ENCODE assay signal across 22 mouse cellular contexts in genomic region chr14:108022551-108022950, GRCm38 (mm10).
"Had no signal": no experiment of that assay in that cellular context is flagged by ENCODE, and none has a peak within 500 bp of the region (broad histone marks: within the 10 kb centered on the region; RNA-seq: fewer than 3 reads in every experiment).

No protein-coding gene starts in this region.

- H3K36me3 ChIP-seq: embryonic facial prominence, embryonic 10.5 days; embryonic facial prominence, embryonic 12.5 days; embryonic facial prominence, embryonic 13.5 days; embryonic facial prominence, embryonic 15.5 days; forebrain, embryonic 10.5 days; forebrain, embryonic 12.5 days; forebrain, embryonic 15.5 days had no signal

- H3K9me3 ChIP-seq: embryonic facial prominence, embryonic 10.5 days; embryonic facial prominence, embryonic 12.5 days; embryonic facial prominence, embryonic 13.5 days; embryonic facial prominence, embryonic 15.5 days; forebrain, embryonic 10.5 days; forebrain, embryonic 12.5 days; forebrain, embryonic 13.5 days; forebrain, embryonic 15.5 days had no signal

- DNase-seq: cerebellum, adult 8-10 months; cerebellum, adult 9-11 months; cerebellum, postnatal 25 days; cerebellum, postnatal 36 days; embryo, embryonic 11 days; gastrocnemius, adult 2 months; gastrocnemius, postnatal 10 days; gastrocnemius, postnatal 14 days; gastrocnemius, postnatal 25 days; gastrocnemius, postnatal 36 days; heart, adult 11 months; heart, adult 18-20 months; heart, adult 2 months had no signal

- H3K4me1 ChIP-seq: embryonic facial prominence, embryonic 10.5 days; embryonic facial prominence, embryonic 12.5 days; embryonic facial prominence, embryonic 13.5 days; embryonic facial prominence, embryonic 15.5 days; forebrain, embryonic 10.5 days; forebrain, embryonic 12.5 days; forebrain, embryonic 13.5 days had no signal

- H3K4me3 ChIP-seq: embryonic facial prominence, embryonic 10.5 days; embryonic facial prominence, embryonic 12.5 days; embryonic facial prominence, embryonic 13.5 days; embryonic facial prominence, embryonic 15.5 days; erythroblast, embryonic 14.5 days; forebrain, embryonic 10.5 days; forebrain, embryonic 12.5 days; forebrain, embryonic 13.5 days; forebrain, embryonic 15.5 days; gastrocnemius, adult 2 months; heart, adult 2 months had no signal

- H3K27ac ChIP-seq: embryonic facial prominence, embryonic 10.5 days; embryonic facial prominence, embryonic 12.5 days; embryonic facial prominence, embryonic 13.5 days; embryonic facial prominence, embryonic 15.5 days; forebrain, embryonic 10.5 days; forebrain, embryonic 12.5 days; forebrain, embryonic 13.5 days; forebrain, embryonic 15.5 days; gastrocnemius, adult 2 months; heart, adult 2 months had no signal

- H3K4me2 ChIP-seq: embryonic facial prominence, embryonic 12.5 days; embryonic facial prominence, embryonic 13.5 days; embryonic facial prominence, embryonic 15.5 days; forebrain, embryonic 12.5 days; forebrain, embryonic 13.5 days; forebrain, embryonic 15.5 days had no signal

- H3K9ac ChIP-seq: embryonic facial prominence, embryonic 12.5 days; embryonic facial prominence, embryonic 13.5 days; embryonic facial prominence, embryonic 15.5 days; forebrain, embryonic 12.5 days; forebrain, embryonic 13.5 days; forebrain, embryonic 15.5 days had no signal

- H3K27me3 ChIP-seq: embryonic facial prominence, embryonic 12.5 days; embryonic facial prominence, embryonic 13.5 days; embryonic facial prominence, embryonic 15.5 days; forebrain, embryonic 12.5 days; forebrain, embryonic 13.5 days; forebrain, embryonic 15.5 days had no signal
